Mouse (Mus musculus) CH12.LX (cell line): ENCODE measurements around the gene Uggt2.

Experiments used
- CHD2 ChIP-seq: IDR thresholded peaks from 2 replicates; pipeline ENCODE4 v1.6.1; 2011; ENCODE audit warnings: low read length, improper control_type of control experiment
- CTCF ChIP-seq, 2 experiments: IDR thresholded peaks in 1 of 2; conservative IDR thresholded peaks in 1 of 2; 2 replicates each; pipeline ENCODE4 v1.5.1; 2011 to 2012; ENCODE audit warnings: low read depth in 2 of 2, low read length in 2 of 2, improper control_type of control experiment in 1 of 2, inconsistent platforms in 1 of 2, mild to moderate bottlenecking in 1 of 2, moderate library complexity in 1 of 2
- EP300 ChIP-seq: IDR thresholded peaks from 2 replicates; pipeline ENCODE4 v1.6.1; 2011; ENCODE audit warnings: low read length, improper control_type of control experiment
- ETS1 ChIP-seq: conservative IDR thresholded peaks from 2 replicates; pipeline ENCODE4 v1.6.1; 2012; ENCODE audit warnings: low read depth, mild to moderate bottlenecking, inconsistent platforms, low read length, improper control_type of control experiment, moderate library complexity
- JUND ChIP-seq: conservative IDR thresholded peaks from 2 replicates; pipeline ENCODE4 v1.6.1; 2011; ENCODE audit warnings: low read depth, low read length, improper control_type of control experiment
- KAT2A ChIP-seq: IDR thresholded peaks from 2 replicates; pipeline ENCODE4 v1.6.1; 2012; ENCODE audit warnings: low read length, improper control_type of control experiment, inconsistent platforms; ENCODE audit not compliant: insufficient replicate concordance
- MAX ChIP-seq: IDR thresholded peaks from 2 replicates; pipeline ENCODE4 v1.6.1; 2011; ENCODE audit warnings: low read length, improper control_type of control experiment
- MYC ChIP-seq: IDR thresholded peaks from 2 replicates; pipeline ENCODE4 v1.6.1; 2011; ENCODE audit warnings: low read depth, mild to moderate bottlenecking, improper control_type of control experiment, low read length
- NELFE ChIP-seq: IDR thresholded peaks from 2 replicates; pipeline ENCODE4 v1.6.1; 2011; ENCODE audit warnings: low read depth, low read length, improper control_type of control experiment
- PAX5 ChIP-seq: IDR thresholded peaks from 2 replicates; pipeline ENCODE4 v1.6.1; 2012; ENCODE audit warnings: low read length, inconsistent platforms, mixed read lengths
- POLR2A ChIP-seq: IDR thresholded peaks from 2 replicates; pipeline ENCODE4 v1.6.1; 2011; ENCODE audit warnings: low read depth, mild to moderate bottlenecking, improper control_type of control experiment, low read length
- POLR2AphosphoS2 ChIP-seq: IDR thresholded peaks from 2 replicates; pipeline ENCODE4 v1.6.1; 2011; ENCODE audit warnings: low read depth, low read length, improper control_type of control experiment
- RCOR1 ChIP-seq: conservative IDR thresholded peaks from 2 replicates; pipeline ENCODE4 v1.6.1; 2012; ENCODE audit warnings: low read depth, mild to moderate bottlenecking, inconsistent platforms, low read length, improper control_type of control experiment
- TCF12 ChIP-seq: IDR thresholded peaks from 2 replicates; pipeline ENCODE4 v1.6.1; 2014; ENCODE audit warnings: low read depth, mild to moderate bottlenecking, inconsistent platforms, low read length, improper control_type of control experiment

GRCm38 (mm10) chr14:119139381-119139950 is 40.2 kb upstream of the Uggt2 start:
- TF ChIP-seq POLR2AphosphoS2 (no peak), TCF12 (no peak), RCOR1 (no peak), JUND (no peak), CTCF (conservative IDR thresholded peaks at IDR 0.05 in 1 of 2, IDR thresholded peaks at IDR 0.05 in 1 of 2; ENCODE audit: low read depth in 2 of 2, low read length in 2 of 2) (no peak), MAX (no peak), EP300 (no peak), PAX5 (no peak), POLR2A (no peak), ETS1 (no peak), KAT2A (no peak), NELFE (no peak), CHD2 (no peak), MYC (no peak)
